Mouse (Mus musculus): Measurements from ENCODE around the gene Chgb. TPM values are rescaled to one million over a fixed set of nuclear protein-coding genes. Genes with fewer than 3 reads are reported as not detected.

Chgb gene
- total RNA-seq (2014; fragmentation: Nextera tagmentation) (not detected in 2 replicates), total RNA-seq (2017) (0.28 and 0.53 TPM in 2 replicates)

DNA sequence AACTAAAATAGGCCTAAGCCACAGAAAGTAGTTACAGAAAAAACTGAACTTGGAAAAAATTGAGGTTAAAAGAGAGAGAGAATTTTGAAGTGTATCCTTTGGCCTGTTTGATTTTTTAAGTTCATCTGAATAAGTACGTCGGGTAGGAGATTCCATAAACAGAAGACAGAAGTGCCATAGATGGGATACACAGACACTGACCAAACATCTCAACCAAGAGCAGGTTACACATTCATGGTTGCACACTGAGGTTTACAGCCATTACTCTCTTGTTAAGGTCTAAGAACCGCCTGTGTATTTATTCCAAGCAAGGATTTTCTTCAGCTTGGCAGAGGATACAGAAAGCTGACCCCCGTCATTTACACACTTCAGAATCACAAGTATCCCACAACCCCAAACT lies at the start of gene Chgb:
Gene Chgb, plus strand, starts transcription at position 301 of the 400 bp plus-strand sequence.
- no peak for ATAC-seq (replicated peaks; ENCODE audit: low FRiP score, low TSS enrichment, poor library complexity, severe bottlenecking)

DNA sequence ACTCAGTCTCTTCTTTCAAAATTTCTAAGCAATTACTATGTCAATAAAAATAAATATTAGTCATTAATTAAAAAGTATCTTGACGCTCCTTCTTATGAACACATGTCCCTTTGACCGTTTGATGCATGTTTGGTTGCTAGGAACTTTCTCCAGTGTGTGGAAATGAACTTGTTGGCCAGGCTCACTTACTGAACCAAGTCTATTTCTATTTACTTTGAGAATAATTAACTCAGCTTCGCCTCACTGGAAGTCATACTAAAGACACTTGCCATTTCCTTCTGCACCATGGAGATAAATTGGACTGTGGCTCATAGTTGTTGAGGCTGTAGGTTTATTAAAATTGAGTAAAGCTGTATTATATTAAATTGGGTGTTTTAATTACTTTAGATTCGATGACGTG lies 48.1 kb upstream of the Chgb start:
- no peak for ATAC-seq (replicated peaks; ENCODE audit: low FRiP score, low TSS enrichment, poor library complexity, severe bottlenecking)

DNA sequence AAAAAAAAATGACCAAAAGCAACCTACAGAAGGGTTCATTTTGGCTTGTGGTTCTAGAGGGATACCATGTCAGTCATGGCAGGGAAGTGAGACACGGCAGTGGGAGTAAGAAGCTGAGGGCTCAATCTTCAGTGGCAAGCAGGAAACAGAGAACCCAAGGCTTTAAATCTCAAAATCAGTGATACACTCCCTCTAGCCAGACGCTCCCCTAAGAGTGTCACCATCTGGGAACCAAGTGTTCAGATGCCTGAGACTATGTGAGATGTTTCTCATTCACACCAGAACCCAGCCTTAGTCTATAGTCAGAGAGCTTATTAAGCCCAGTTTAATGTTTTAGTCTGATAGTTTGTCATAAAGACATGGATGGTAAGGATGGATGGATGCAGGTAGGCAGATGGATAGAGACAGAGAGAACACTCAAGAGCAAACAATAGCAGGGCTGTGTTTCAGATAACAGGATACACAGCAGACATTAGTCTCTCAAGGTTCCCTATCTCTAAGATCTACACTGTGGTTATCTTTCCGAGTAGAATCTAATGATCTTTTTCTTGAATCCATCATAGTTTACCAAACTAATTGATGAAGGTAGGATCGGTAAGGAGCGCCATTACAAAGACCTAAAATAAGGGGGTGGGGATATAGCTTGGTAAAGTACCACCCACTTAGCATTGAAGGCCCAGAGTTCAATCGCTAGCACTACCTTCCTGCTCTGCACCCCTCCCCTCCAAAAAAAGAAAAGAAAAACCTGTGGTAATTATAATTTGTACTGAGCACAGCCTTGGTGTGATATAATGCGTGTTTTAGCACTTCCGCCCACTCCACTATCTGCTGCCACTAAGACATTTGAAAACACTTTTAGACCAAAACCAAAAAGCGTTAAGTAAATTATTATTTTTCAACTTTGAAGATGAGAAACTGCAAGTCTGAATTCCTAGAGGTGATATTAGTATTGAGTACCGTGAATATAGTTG lies 47.2 kb upstream of the Chgb start:
- no peak for ATAC-seq (replicated peaks; ENCODE audit: low FRiP score, low TSS enrichment, poor library complexity, severe bottlenecking)

DNA sequence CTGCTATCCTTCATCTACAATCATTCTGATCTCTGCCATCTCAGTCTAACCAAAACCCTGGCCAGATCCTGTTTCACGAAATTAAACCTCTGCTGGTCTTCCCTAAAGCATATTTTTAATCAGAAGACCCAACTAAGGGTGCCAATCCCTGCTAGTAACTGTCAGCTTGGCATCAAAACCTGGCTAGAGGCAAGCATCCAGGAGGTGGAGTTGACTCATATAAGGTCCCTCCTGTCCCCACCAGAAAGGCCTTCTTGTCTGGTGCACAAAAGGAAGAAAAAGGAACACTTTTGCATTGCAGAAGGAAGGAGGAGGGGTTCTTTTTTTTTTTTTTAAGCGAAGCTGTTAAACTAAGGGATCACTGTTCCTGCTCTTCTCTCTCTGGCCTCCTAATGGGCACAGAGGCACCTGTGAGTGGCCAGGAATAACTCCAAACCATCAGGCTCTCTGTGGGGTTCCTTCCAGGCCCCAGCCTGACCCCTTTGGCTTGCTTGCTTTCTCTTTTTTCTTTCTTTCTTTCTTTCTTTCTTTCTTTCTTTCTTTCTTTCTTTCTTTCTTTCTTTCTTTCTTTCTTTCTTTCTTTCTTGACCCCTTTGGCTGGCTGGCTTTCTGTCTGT lies 42.2 kb upstream of the Chgb start:
- no peak for ATAC-seq (replicated peaks; ENCODE audit: low FRiP score, low TSS enrichment, poor library complexity, severe bottlenecking)

DNA sequence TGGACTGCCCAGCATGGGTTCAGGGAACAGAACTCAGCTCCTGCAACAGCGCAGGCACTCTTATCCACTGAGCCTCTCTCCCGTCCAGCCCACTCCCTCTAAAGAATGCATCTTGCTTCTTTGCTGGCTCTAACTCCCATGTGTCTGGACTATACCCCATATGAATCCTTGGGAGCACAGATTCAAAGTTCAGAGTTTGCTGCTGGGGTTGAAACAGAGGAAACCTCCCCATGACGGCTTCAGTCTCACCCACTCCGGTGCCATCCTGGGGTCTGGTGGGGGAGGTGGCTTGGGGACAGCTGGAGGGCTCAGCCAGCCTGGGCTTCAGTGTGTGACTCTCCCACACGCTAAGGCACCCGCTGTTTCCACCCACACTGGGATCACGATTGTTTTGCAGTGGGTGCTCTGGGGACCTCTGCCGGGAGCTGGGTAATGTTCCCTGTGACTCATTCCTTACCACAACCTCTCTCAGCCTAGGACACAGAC lies 39.2 kb upstream of the Chgb start:
- ATAC-seq (replicated peaks; ENCODE audit: low FRiP score, low TSS enrichment, poor library complexity, severe bottlenecking) = no peak

DNA sequence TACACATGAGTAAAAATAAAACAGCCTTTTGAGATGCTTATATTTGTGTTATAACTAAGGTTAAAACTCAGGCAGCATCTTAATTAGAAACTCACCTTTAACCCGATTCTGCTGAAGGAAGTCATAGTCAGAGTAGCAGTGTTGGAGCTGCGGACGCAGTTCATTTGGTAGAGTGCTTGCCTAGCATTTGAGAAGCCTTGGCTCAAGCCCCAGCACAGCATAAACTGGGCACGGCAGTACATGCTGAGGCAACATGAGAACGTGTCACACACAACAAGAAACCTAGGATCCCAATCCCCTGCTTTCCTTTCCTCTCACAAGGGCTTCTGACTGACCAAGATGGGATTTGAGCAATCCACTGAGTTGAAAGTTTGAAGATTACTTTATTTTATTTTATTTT lies 36.2 kb upstream of the Chgb start:
- ATAC-seq (replicated peaks; ENCODE audit: low FRiP score, low TSS enrichment, poor library complexity, severe bottlenecking) = no peak

DNA sequence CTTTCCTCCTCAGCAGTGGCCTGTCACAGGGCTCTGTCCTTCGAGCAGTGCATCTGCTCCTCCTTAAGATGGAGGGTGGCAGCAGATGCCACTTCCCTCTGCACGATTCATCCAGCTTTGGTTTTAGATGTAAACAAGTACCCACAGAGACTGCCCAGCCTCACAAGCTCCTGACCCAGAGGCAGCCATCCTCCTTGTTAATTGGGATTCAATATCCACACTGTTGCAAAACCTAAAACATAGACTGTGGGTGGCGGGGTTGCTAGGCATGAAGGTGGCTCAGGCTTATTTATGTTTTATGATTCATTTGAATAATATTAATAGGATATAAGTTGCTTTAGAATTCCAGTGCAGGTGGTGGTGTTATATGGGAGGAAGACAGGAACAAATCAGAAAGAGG lies 35.0 kb upstream of the Chgb start:
- no peak for ATAC-seq (replicated peaks; ENCODE audit: low FRiP score, low TSS enrichment, poor library complexity, severe bottlenecking)

DNA sequence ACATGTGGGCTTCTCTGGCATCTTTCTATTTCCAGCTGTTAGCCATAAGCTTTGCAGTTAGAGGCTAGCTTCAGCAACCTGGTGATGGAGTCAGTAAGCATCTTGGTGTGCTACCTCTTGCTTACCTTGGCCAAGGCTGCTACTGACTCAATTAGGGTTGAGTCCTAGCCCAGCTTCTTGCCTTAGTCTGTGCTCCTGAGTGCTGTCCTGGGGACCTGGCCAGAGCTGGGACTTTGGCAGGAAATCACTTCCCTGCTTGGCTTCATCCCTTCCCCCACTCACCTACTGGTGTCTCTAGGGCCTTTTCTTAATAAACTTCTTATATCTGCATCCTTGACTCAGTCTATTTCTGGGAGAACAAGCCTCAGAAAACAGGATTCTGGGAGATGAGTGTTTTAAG lies 30.4 kb upstream of the Chgb start:
- ATAC-seq (replicated peaks; ENCODE audit: low FRiP score, low TSS enrichment, poor library complexity, severe bottlenecking) = no peak

DNA sequence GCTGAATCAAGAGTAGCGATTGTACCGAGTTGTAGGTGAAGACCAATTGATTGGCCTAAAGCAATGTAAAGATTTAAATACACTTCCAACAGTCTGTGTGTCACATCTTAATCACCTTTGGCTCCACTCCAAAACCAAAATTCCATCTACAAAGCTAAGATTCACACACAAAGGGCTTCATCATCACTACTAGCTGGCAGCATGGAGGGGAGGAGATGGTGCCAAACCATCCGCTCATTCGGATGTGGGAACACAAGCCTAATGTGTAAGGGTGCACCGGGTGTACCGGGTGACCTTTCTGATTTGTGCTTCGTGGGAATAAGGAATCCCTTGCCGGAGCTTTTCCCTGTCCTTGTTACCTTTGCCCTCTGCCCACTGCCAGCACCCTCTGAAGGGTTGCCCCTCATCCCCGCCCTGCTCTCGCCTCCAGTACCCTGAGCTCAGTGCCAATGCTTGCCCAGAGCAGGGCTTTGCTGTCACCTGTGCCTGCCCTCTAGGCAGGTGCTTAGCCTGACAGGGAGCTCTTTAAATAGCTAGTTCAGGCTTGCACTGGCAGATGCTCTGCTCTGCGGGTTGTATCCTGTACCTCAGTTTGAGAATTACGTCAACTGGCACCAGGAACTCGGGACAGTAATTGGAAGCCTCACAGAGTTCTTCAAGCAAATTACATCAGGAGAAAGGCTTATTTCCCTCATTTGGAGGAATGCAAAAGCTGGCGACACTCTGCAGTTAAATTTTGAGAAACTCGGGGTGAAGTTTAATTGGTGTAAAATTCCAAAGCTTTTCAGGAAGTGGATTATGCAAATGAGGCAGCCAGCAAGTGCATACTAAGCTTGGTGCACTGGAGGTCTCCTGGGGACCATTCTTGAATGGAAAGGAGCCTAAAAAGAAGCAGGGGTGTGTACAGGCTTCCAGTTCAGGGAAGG lies 29.7 kb upstream of the Chgb start:
- ATAC-seq (replicated peaks; ENCODE audit: low FRiP score, low TSS enrichment, poor library complexity, severe bottlenecking) = no peak

DNA sequence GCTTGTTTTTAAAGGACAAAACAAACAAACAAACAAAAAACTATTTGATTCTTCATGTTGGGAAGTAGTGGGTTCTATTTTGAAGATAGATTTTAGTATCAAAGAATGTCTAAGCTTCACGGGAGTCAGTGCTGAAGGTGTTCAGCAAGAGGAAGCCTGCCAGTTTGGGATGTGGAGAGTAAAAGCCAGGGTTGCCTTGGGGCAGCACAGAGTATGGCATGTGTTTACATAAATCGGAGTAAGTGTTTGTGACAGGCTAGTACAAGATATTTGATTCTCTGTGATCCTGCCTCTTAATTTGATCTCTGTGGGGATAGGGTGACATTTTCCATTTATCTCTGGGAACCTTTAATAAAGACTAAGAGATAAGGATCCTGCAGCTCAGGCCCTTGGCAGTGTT lies 28.7 kb upstream of the Chgb start:
- ATAC-seq (replicated peaks; ENCODE audit: low FRiP score, low TSS enrichment, poor library complexity, severe bottlenecking) = no peak

DNA sequence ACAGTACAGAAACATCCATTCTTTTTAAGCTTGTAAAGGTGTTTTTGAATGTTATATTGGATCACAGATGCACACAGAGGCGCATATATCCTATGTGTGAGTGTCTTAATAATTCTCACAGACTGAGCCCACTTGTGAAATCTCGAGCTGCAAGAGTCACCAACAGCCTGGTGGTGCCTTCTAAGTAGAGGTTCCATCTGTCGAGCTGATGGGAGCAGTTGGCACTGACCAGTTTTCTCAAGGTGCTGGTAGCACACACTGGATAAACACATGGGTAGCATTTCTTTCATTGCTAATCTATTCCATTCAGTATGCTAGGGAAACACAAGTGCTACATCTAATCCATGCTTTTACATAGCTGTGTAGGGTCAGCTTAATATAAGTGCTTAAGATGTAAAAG lies 27.9 kb upstream of the Chgb start:
- ATAC-seq (replicated peaks; ENCODE audit: low FRiP score, low TSS enrichment, poor library complexity, severe bottlenecking) = no peak

DNA sequence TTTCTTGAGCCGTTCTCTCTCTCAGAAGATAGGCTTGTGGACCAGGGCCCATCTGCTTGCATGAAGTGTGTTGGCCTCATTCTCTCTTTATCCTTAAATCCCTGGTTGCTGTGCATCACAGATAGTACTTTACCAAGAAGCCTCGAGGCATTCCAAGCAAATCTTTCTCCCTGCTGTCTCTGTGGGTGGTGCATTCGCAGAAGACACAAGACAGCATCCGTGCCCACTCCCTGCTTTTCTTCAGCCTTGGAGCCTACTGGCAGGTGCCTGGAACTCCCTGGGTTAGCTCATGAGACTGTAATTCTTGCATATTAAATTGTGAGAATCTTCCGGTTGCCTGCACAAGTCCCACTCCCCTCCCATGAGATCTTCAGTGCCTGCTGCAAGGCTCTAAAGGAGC lies 23.2 kb upstream of the Chgb start:
- no peak for ATAC-seq (replicated peaks; ENCODE audit: low FRiP score, low TSS enrichment, poor library complexity, severe bottlenecking)

DNA sequence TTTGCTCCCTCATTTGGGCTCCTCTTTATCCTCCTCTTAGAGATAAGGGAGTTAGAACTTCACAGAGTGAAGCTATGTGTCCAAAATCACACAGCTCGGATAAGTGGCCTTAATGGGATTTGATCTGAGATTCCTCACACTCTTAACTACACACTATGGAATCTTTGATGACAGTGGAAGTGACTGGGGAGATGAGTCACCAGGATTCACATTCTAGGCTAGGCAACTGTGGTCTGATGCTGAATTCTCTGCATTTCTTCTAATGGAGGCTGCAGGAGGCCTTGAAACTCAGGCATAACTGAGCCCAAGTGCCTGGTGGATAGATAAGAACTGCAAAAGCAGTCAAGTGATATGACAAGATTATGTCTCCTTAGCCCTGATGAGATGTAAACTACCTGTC lies 10.3 kb upstream of the Chgb start:
- no peak for ATAC-seq (replicated peaks; ENCODE audit: low FRiP score, low TSS enrichment, poor library complexity, severe bottlenecking)

DNA sequence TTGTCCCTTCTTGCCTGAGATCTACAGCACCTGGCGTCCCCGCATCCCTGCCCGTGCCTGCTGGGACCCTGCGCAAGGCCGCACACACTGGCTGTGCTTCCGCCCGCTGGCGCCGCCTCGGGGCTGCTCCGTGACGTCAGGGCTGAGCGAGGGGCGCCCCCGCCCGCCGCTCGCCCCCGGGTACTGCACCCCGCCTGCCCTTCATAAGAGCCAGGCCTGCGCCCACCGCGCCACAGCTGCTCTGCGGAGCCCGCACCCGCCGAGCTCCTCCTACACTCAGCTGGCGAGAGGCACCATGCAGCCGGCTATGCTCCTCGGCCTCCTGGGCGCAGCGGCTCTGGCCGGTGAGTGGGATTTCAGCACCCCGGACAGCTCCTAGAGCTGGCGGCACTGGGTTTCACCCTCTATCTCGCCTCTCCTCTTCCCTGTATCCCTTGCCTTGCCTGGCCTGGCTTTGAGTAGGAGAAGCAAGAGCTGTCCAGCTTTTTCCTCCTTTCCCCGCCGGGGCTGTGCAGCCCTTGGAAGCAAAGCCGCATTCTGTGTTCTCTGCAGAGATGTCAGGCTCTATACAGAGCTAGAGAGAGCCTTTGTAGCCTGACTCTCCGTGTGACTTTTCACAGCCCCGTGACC lies 476 bp downstream of the Chgb start:
- ATAC-seq (replicated peaks; ENCODE audit: low FRiP score, low TSS enrichment, poor library complexity, severe bottlenecking) = peak; percentile 99

DNA sequence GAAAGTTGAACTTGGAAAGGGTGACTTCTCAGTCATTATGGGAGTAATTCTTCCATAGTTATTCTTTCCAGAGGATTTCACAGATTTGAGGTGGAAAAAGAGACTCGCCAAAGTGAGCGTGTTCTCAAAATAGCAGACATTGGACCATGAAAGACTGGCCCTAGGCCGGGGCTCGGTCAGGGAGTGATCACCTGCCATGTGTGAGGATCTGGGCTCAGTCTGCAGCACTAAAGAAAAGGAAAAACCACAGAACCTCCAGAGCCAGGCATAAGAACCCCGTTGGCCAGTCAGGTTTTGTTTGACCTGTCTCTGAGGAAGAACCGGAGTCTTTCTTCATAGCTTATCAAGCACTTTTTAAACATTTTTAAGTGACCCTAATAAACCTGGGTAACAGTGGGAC lies 3.0 kb downstream of the Chgb start:
- ATAC-seq (replicated peaks; ENCODE audit: low FRiP score, low TSS enrichment, poor library complexity, severe bottlenecking) = no peak

DNA sequence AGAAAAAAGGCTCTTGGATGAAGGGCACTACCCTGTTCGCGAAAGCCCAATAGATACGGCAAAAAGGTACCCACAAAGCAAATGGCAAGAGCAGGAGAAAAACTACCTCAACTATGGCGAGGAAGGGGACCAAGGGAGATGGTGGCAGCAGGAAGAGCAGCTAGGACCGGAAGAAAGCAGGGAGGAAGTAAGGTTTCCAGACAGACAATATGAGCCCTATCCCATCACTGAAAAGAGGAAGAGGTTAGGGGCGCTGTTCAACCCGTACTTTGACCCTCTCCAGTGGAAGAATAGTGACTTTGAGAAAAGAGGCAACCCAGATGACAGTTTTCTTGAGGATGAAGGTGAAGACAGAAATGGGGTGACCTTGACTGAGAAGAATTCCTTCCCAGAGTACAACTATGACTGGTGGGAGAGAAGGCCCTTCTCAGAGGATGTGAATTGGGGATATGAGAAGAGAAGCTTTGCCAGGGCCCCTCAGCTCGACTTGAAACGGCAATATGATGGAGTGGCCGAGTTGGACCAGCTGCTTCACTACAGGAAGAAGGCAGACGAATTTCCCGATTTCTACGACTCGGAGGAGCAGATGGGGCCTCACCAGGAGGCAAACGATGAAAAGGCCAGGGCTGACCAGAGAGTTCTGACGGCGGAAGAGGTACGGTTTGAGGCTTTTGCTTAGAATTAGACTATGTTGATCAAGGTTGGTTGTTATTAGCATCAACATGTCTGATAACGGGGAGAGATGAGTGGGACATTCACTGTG lies 12.5 kb downstream of the Chgb start:
- ATAC-seq (replicated peaks; ENCODE audit: low FRiP score, low TSS enrichment, poor library complexity, severe bottlenecking) = no peak

DNA sequence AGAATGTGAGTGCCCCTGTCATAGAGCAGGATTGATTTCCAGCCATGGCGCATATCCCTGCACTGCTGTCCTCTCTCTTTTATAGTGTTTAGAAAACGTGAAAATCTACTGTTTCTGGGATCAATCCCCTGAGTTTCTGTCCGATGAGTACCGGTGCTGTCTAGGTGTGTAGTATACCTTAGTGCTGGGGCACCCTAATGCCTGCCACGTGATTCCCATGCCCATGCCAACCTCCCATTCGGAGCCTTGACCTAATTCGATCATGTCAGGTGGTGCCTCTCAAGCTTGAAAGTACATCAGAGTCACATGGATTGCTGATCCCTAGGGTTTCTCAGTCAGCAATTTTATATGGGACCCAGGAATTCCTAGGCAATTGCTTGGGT lies 13.1 kb downstream of the Chgb start:
- no peak for ATAC-seq (replicated peaks; ENCODE audit: low FRiP score, low TSS enrichment, poor library complexity, severe bottlenecking)

DNA sequence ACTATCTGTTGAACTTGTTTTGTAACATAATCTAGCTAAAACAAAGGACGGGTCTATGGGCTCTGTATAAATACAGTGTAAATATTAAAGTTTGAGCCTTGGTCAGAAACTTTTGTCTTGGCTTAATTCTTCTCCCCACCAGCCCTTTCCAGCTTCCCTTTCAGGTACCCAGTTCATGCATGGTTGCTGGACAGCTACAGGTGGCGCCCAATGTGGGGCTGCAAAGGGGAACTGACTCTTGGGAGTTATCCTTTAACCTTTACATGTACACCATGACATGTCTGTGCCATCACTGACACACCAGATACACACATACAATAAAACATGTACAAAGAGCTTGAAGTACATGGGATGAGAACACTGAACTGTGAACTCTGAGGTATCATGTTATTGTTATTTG lies 21.9 kb downstream of the Chgb start:
- no peak for ATAC-seq (replicated peaks; ENCODE audit: low FRiP score, low TSS enrichment, poor library complexity, severe bottlenecking)
